Mouse (Mus musculus): ENCODE data around the gene Ppp1r12a.

The Ppp1r12a gene

GRCm38 (mm10) chr10:108291688-108292471 lies 129.9 kb downstream of the Ppp1r12a start:
- no peak for DNase-seq (ENCODE audit: low read depth, low spot score)

- DNase-seq (ENCODE audit: low read depth, low spot score), result no peak
Measured at GRCm38 (mm10) chr10:108292651-108293050, 130.7 kb downstream of the Ppp1r12a start.

GRCm38 (mm10) chr10:108293620-108294195 lies 131.7 kb downstream of the Ppp1r12a start:
- DNase-seq (ENCODE audit: low read depth, low spot score), result no peak

- no peak for DNase-seq (ENCODE audit: low read depth, low spot score)
Measured at GRCm38 (mm10) chr10:108294766-108295165, 132.8 kb downstream of the Ppp1r12a start.

GRCm38 (mm10) chr10:108296446-108296845 lies 134.5 kb downstream of the Ppp1r12a start:
- DNase-seq (ENCODE audit: low read depth, low spot score), result no peak

GRCm38 (mm10) chr10:108298261-108298660 lies 136.3 kb downstream of the Ppp1r12a start:
- no peak for DNase-seq (ENCODE audit: low read depth, low spot score)

GRCm38 (mm10) chr10:108298841-108299545 lies 137.0 kb downstream of the Ppp1r12a start:
- no peak for DNase-seq (ENCODE audit: low read depth, low spot score)

GRCm38 (mm10) chr10:108299828-108300227 lies 137.8 kb downstream of the Ppp1r12a start:
- DNase-seq (ENCODE audit: low read depth, low spot score), result no peak

- peak; percentile 44 for DNase-seq (ENCODE audit: low read depth, low spot score)
Measured at GRCm38 (mm10) chr10:108300843-108301242, 138.8 kb downstream of the Ppp1r12a start.

GRCm38 (mm10) chr10:108307772-108308171 lies 145.8 kb downstream of the Ppp1r12a start:
- DNase-seq (ENCODE audit: low read depth, low spot score), result no peak

- DNase-seq (ENCODE audit: low read depth, low spot score), result no peak
Measured at GRCm38 (mm10) chr10:108310195-108310594, 148.2 kb downstream of the Ppp1r12a start.

- no peak for DNase-seq (ENCODE audit: low read depth, low spot score)
Measured at GRCm38 (mm10) chr10:108311396-108311795, 149.4 kb downstream of the Ppp1r12a start.

- no peak for DNase-seq (ENCODE audit: low read depth, low spot score)
Measured at GRCm38 (mm10) chr10:108313845-108314244, 151.9 kb downstream of the Ppp1r12a start.

GRCm38 (mm10) chr10:108314396-108314795 lies 152.4 kb downstream of the Ppp1r12a start:
- no peak for DNase-seq (ENCODE audit: low read depth, low spot score)

GRCm38 (mm10) chr10:108315236-108315635 lies 153.2 kb downstream of the Ppp1r12a start:
- no peak for DNase-seq (ENCODE audit: low read depth, low spot score)

GRCm38 (mm10) chr10:108328356-108328755 lies 166.4 kb downstream of the Ppp1r12a start:
- DNase-seq (ENCODE audit: low read depth, low spot score), result no peak

GRCm38 (mm10) chr10:108328983-108329382 lies 167.0 kb downstream of the Ppp1r12a start:
- DNase-seq (ENCODE audit: low read depth, low spot score), result no peak

- DNase-seq (ENCODE audit: low read depth, low spot score), result no peak
Measured at GRCm38 (mm10) chr10:108329771-108330170, 167.8 kb downstream of the Ppp1r12a start.

- no peak for DNase-seq (ENCODE audit: low read depth, low spot score)
Measured at GRCm38 (mm10) chr10:108330964-108331363, 169.0 kb downstream of the Ppp1r12a start.

GRCm38 (mm10) chr10:108331784-108332561 lies 170.0 kb downstream of the Ppp1r12a start, which contains the start of gene Pawr:
Gene Pawr (plus strand): TSS chr10:108332121.
- DNase-seq (ENCODE audit: low read depth, low spot score), result peak; percentile 4
